Mouse (Mus musculus) limb, embryonic 12.5 days (tissue): ENCODE results near the gene Dmrt3. TPM values are rescaled to one million over a fixed set of nuclear protein-coding genes. Genes with fewer than 3 reads are reported as not detected.

ENCODE experiments used
- ATAC-seq: fragments of 200-750 bp; cut with Nextera tagmentation; 2 replicates; pipeline ENCODE4 v1.8.0; 2017; ENCODE audit warnings: low read depth, moderate TSS enrichment; ENCODE audit not compliant: insufficient number of reproducible peaks, insufficient read depth, low FRiP score, low TSS enrichment
- H3K27ac ChIP-seq: fragments of 300-500 bp; sonication (generic); 2 replicates; pipeline ENCODE4 v1.5.1; 2016; ENCODE audit warnings: mild to moderate bottlenecking, moderate library complexity
- H3K27me3 ChIP-seq: fragments of 300-500 bp; sonication (generic); 2 replicates; pipeline ENCODE4 v1.6.1; 2016; ENCODE audit warnings: mild to moderate bottlenecking, moderate library complexity
- H3K36me3 ChIP-seq: fragments of 300-500 bp; sonication (generic); 2 replicates; pipeline ENCODE4 v1.6.1; 2016; ENCODE audit warnings: mild to moderate bottlenecking, moderate library complexity
- H3K4me1 ChIP-seq: fragments of 300-500 bp; sonication (generic); replicated peaks from 2 replicates; pipeline ENCODE4 v1.6.1; 2016
- H3K4me2 ChIP-seq: fragments of 300-500 bp; sonication (generic); 2 replicates; pipeline ENCODE4 v1.6.1; 2016; ENCODE audit warnings: mild to moderate bottlenecking, moderate library complexity
- H3K4me3 ChIP-seq: fragments of 300-500 bp; sonication (generic); replicated peaks from 2 replicates; pipeline ENCODE4 v1.5.1; 2016; ENCODE audit warnings: mild to moderate bottlenecking
- H3K9ac ChIP-seq: fragments of 300-500 bp; sonication (generic); replicated peaks from 2 replicates; pipeline ENCODE4 v1.6.1; 2016; ENCODE audit warnings: mild to moderate bottlenecking, moderate library complexity
- H3K9me3 ChIP-seq: fragments of 300-500 bp; sonication (generic); 2 replicates; pipeline ENCODE4 v1.6.1; 2016; ENCODE audit warnings: mild to moderate bottlenecking, moderate library complexity
- WGBS: fragments of 180-500 bp; shearing (Covaris S2); methylation state at CpG from one replicate; pipeline ENCODE4 v1.1.7; 2016; 5-methylcytosine and 5-hydroxymethylcytosine counted together
- polyA plus RNA-seq: library from polyadenylated mRNA; unstranded; fragments of >200 nt; fragmentation: Nextera tagmentation; extraction: Ambion mirVana; gene quantifications from 2 replicates; pipeline ENCODE4 v1.2.1, GENCODE M21; 2016

The Dmrt3 gene
- polyA plus RNA-seq: 0.46 and 0.96 TPM in 2 replicates

DNA sequence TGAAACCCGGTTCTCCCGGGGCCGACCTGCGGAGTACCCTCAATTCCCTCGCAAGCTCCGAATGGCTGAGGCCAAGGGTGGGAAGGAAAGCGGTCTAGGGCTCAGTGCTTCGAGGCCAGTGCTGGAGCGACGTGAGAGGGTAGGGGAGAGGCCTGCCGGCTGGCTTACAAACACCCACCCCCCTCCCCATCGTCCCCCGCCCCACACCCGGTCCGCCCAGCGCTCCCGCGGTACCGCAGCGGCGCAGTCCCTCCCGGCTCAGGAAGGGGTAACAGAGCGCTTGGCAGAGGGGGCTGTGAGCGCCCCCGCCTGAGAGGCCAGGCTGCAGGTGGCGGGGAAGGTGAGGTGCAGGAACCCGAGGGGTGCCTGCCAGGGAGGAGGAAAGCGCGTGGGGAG is at the start of gene Dmrt3:
Gene Dmrt3 (plus strand): TSS at position 287 of the 396 bp plus-strand sequence.
- H3K4me3 ChIP-seq: peak within 1 kb of the TSS; percentile 46
- no peak for ATAC-seq
- 0% methylated on average over 22 of the region's 29 CpGs for WGBS
- peak within 1 kb of the TSS; percentile 56 for H3K9ac ChIP-seq
- H3K4me2 ChIP-seq: peak within 1 kb of the TSS; percentile 83
- peaks cover 55% of the 10 kb centered on the region for H3K4me1 ChIP-seq
- H3K27ac ChIP-seq: no peak within 1 kb of the TSS
- no peaks in the 10 kb centered on the region for H3K36me3 ChIP-seq
- H3K9me3 ChIP-seq: no peaks in the 10 kb centered on the region
- H3K27me3 ChIP-seq: peaks cover 97% of the 10 kb centered on the region

DNA sequence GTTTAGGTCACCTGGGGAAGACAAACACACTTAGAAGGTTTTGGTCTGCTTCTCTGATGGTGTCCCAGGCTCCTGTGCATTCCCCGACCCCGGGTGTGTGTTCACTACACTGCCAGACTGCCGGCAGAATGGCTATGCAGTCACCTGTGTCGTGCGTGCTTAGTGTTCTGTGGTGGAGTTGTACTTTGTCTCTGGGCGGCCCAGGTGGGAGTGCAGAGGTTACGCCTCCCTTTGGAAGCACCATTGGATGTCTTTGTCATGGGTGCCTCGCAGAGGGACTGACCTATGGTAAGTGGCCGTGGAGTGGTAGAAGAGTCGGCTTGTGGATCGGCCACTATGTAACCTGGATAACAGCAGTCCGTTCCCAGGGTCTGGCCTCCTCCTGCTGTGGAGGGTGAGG is 45.7 kb upstream of the Dmrt3 start:
- Histone ChIP-seq H3K36me3 (no peaks in the 10 kb centered on the region), H3K9ac (no peak overlapping the region), H3K4me2 (no peak overlapping the region), H3K9me3 (peaks cover 13% of the 10 kb centered on the region), H3K4me1 (no peaks in the 10 kb centered on the region; the same call in 1 of the 2 replicates), H3K27ac (no peak overlapping the region), H3K4me3 (no peak overlapping the region), H3K27me3 (peaks cover 34% of the 10 kb centered on the region)
- no peak for ATAC-seq
- 68% methylated on average over 12 of the region's 12 CpGs for WGBS

DNA sequence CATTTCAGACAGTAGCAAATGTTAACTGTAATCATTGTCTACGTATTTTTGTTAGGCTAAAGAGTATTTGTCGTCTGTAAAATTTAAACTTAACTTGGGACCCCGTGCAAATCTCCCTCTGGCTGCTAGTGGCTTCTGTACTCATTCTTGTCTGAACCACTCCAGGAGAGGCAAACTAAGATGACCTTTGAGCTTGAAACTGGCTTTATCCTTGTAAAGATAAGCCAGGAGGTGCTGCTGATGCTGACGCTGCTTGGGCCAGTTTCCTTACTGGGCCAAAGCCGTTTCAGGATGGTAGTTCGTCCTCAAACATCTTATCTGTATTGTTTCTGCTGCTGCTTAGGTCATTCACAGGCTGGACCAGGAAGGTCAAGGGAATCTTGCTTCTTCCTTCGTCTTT is 40.3 kb upstream of the Dmrt3 start:
- 75% methylated on average over 7 of the region's 7 CpGs for WGBS
- Histone ChIP-seq H3K4me3 (no peak overlapping the region), H3K4me2 (no peak overlapping the region), H3K9ac (no peak overlapping the region), H3K4me1 (peaks cover 8% of the 10 kb centered on the region), H3K27ac (no peak overlapping the region), H3K36me3 (no peaks in the 10 kb centered on the region), H3K27me3 (peaks cover 54% of the 10 kb centered on the region), H3K9me3 (no peaks in the 10 kb centered on the region)
- no peak for ATAC-seq

GRCm38 (mm10) chr19:25574431-25574830 is 35.7 kb upstream of the Dmrt3 start:
- H3K4me1 ChIP-seq: peaks cover 16% of the 10 kb centered on the region
- no peaks in the 10 kb centered on the region; the same call in 1 of the 2 replicates for H3K9me3 ChIP-seq
- no peak overlapping the region for H3K27ac ChIP-seq
- no peak overlapping the region for H3K4me2 ChIP-seq
- H3K4me3 ChIP-seq: no peak overlapping the region
- 44% methylated on average over 10 of the region's 10 CpGs for WGBS
- H3K9ac ChIP-seq: no peak overlapping the region
- no peak for ATAC-seq
- peaks cover 63% of the 10 kb centered on the region for H3K27me3 ChIP-seq
- H3K36me3 ChIP-seq: no peaks in the 10 kb centered on the region

- no peak overlapping the region for H3K4me3 ChIP-seq
- peaks cover 58% of the 10 kb centered on the region for H3K27me3 ChIP-seq
- ATAC-seq: no peak
- no peaks in the 10 kb centered on the region; the same call in 1 of the 2 replicates for H3K9me3 ChIP-seq
- H3K27ac ChIP-seq: no peak overlapping the region
- no peaks in the 10 kb centered on the region for H3K36me3 ChIP-seq
- H3K4me1 ChIP-seq: peaks cover 16% of the 10 kb centered on the region
- H3K4me2 ChIP-seq: peak overlapping the region; percentile 27
- 4% methylated on average over 17 of the region's 17 CpGs for WGBS
- H3K9ac ChIP-seq: no peak overlapping the region
These were observed 34.9 kb upstream of the Dmrt3 start for GRCm38 (mm10) chr19:25574981-25575814.

GRCm38 (mm10) chr19:25578358-25578757 is 31.7 kb upstream of the Dmrt3 start:
- Histone ChIP-seq H3K27ac (no peak overlapping the region), H3K36me3 (no peaks in the 10 kb centered on the region), H3K9ac (no peak overlapping the region), H3K9me3 (no peaks in the 10 kb centered on the region; the same call in 1 of the 2 replicates), H3K4me1 (peaks cover 11% of the 10 kb centered on the region), H3K4me2 (no peak overlapping the region), H3K4me3 (no peak overlapping the region), H3K27me3 (peaks cover 44% of the 10 kb centered on the region)
- no peak for ATAC-seq
- 92% methylated on average over 2 of the region's 2 CpGs for WGBS

DNA sequence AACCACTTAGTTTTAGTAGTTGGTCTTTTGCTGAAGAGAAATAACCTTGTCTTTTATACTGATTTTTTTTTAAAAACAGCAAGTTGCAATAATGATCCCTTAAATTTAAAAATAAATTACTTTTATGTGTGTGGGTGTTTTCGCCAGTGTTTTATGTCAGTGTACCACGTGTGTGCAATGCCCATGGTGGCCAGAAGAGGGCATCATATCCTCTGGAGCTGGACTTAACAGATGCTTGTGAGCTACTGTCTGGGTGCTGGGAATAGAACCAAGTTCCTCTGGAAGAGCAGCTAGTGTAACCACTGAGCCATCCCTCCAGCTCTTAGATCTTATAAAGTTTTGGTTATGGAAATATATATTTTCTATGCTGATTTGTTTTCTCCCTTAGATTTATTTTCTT is 30.7 kb upstream of the Dmrt3 start:
- Histone ChIP-seq H3K9me3 (no peaks in the 10 kb centered on the region; the same call in 1 of the 2 replicates), H3K4me1 (peaks cover 11% of the 10 kb centered on the region), H3K9ac (no peak overlapping the region), H3K4me2 (no peak overlapping the region), H3K36me3 (no peaks in the 10 kb centered on the region), H3K27ac (no peak overlapping the region), H3K4me3 (no peak overlapping the region), H3K27me3 (peaks cover 33% of the 10 kb centered on the region)
- WGBS: 94% methylated on average over 2 of the region's 2 CpGs
- no peak for ATAC-seq

DNA sequence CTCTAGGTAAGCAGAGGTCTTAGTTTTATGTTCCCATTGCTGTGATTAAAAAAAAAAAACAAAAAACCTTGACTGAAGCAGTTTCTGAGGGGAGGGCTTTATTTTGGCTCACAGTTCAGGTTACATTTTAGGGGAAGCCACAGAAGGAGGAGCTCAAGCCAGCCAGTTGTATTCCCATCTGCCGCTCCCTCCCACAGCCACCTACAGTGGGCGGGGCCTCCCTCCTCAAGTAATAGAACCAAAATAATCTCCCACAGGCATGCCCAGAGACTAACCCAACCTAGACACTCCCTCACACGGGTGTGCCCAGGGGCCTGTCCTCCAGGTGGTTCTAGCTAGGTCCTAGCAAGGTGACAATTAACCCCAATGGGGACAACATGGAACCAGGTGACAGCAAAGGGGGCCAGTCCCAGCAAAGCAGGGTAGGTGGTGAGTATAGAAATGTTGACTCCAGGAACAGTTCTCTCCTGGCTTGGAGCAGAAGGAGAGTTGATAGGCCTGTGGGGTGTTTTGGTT is 12.3 kb upstream of the Dmrt3 start:
- Histone ChIP-seq H3K4me1 (peaks cover 13% of the 10 kb centered on the region), H3K9ac (no peak overlapping the region), H3K27me3 (peaks cover 60% of the 10 kb centered on the region), H3K9me3 (no peaks in the 10 kb centered on the region), H3K4me2 (no peak overlapping the region), H3K4me3 (no peak overlapping the region), H3K36me3 (no peaks in the 10 kb centered on the region), H3K27ac (no peak overlapping the region)
- no peak for ATAC-seq
- WGBS: 68% methylated on average over 3 of the region's 3 CpGs

DNA sequence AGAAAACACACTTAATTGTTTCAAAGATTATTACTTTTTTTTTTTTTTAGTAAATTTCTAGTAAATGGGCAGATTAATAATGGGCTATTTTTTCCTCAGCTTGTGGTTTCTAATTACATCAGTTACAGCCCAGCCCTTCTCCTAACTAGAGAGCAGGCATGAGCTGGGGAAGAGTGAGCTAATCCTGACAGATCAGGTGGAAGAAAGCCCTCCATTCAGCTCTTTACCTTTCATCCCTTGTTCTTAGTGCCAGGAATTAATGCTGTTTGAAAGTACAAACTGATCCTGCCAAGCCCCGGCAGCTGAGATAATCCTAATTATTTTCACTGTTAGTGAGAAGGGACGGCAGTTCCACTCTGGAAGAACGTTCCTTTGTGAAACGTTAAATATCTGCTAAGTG is 11.5 kb upstream of the Dmrt3 start:
- H3K36me3 ChIP-seq: no peaks in the 10 kb centered on the region
- H3K9me3 ChIP-seq: no peaks in the 10 kb centered on the region
- no peak for ATAC-seq
- H3K9ac ChIP-seq: no peak overlapping the region
- no peak overlapping the region for H3K4me3 ChIP-seq
- no peak overlapping the region for H3K27ac ChIP-seq
- no peak overlapping the region for H3K4me2 ChIP-seq
- H3K27me3 ChIP-seq: peaks cover 63% of the 10 kb centered on the region
- H3K4me1 ChIP-seq: peaks cover 13% of the 10 kb centered on the region
- WGBS: 8% methylated on average over 4 of the region's 4 CpGs

GRCm38 (mm10) chr19:25601966-25602365 is 8.1 kb upstream of the Dmrt3 start:
- 3% methylated on average over 8 of the region's 8 CpGs for WGBS
- Histone ChIP-seq H3K4me3 (no peak overlapping the region), H3K4me2 (no peak overlapping the region), H3K4me1 (peaks cover 21% of the 10 kb centered on the region), H3K27ac (no peak overlapping the region), H3K36me3 (no peaks in the 10 kb centered on the region), H3K27me3 (peaks cover 84% of the 10 kb centered on the region), H3K9ac (no peak overlapping the region), H3K9me3 (no peaks in the 10 kb centered on the region)
- no peak for ATAC-seq

DNA sequence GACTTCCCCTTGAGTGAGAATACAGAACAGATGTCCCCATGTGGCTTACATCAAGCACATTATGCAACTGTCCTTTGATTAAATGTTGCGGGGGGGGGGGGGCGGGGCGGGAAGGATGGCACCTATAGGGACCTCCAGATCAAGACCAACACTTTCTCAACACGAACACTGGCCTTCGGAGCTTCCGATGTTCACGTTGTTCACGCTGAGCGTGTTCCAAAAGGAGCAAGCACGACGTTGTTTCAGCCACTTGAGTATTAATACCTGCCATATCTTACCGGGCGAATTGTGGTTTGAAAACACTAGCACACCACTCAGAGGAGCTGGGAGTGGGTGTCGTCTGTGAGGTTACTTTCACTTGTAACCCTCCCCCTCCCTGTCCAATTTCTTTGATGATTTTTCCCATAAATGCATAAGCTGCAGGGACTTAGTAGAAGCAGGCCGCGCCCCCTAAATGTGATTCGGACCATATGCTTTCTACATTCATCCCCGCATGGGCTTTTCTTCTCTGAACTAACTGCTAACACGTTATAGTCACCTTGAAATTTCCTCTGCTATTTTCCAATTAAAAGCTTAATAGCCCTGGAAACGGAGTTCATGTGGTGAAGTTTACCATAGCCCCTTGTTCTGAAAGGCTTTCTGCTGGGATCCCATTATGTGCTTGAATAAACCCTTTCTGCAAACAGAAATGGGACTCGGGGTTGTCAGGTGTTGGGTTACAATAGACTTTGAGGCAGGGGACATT is 2.5 kb upstream of the Dmrt3 start:
- H3K36me3 ChIP-seq: no peaks in the 10 kb centered on the region
- no peak for ATAC-seq
- H3K27me3 ChIP-seq: peaks cover 93% of the 10 kb centered on the region
- peaks cover 52% of the 10 kb centered on the region for H3K4me1 ChIP-seq
- H3K27ac ChIP-seq: no peak overlapping the region
- 0% methylated on average over 21 of the region's 21 CpGs for WGBS
- no peaks in the 10 kb centered on the region for H3K9me3 ChIP-seq
- peak overlapping the region; percentile 8; the same call in 1 of the 2 replicates for H3K4me2 ChIP-seq
- H3K9ac ChIP-seq: no peak overlapping the region
- H3K4me3 ChIP-seq: no peak overlapping the region
